Mouse (Mus musculus): ENCODE results near the gene Setx.

DNA sequence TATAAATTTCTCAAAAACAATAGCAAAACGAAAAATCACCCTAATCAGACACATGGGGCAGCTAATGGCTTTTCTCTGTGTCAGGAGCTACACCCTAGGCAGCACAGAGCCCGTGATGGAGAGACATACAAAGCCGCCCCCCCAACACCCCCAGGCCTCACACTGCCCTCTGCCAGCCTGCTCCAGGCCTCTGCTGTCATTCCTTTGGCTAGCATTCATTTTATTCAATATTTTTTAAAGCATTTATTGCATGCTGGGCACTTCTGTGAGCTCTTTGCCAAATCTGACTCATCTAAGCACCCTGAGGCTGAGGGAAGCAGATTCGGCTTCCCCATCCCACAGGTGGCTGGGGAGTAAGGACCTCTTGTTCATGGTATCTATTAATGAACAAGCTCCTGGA is 102.7 kb downstream of the Setx start:
- TF ChIP-seq MAX (IDR thresholded peaks at IDR 0.05; ENCODE audit: low read depth) = no peak
- no peak for TF ChIP-seq SRF (IDR thresholded peaks at IDR 0.05; ENCODE audit: control insufficient read depth, insufficient read length, low read depth)
- no peak for TF ChIP-seq POLR2A (IDR thresholded peaks at IDR 0.05; ENCODE audit: insufficient read length, low read depth)
- no peak for TF ChIP-seq TCF12 (IDR thresholded peaks at IDR 0.05; ENCODE audit: insufficient read depth, poor library complexity, severe bottlenecking)
- no peak for TF ChIP-seq CEBPB (IDR thresholded peaks at IDR 0.05; ENCODE audit: insufficient read depth, poor library complexity, severe bottlenecking)
- no peak for TF ChIP-seq POLR2AphosphoS2 (IDR thresholded peaks at IDR 0.05; ENCODE audit: insufficient read length, low read depth)
